Mouse (Mus musculus): ENCODE results near the gene Trpv1.

Gene Trpv1

DNA sequence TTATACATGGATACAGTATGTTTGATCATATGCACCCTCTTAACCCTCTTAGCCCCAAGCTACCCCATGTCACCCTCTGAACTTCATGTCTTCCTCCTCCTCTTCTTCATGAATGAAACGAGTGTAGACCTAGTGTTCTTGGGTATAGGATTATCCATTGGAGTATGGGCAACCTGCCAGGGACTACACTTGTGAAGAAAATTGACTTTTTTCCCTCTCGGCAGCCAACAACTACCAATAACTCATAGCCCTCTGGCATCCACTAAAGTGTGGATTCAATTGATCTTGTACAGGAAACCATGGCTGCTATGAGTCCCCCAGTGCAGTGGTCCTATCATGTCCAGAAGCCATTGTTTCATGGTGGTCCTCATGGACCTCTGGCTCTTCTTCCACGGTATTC lies 2.6 kb downstream of the Trpv1 start:
- no peak for DNase-seq

DNA sequence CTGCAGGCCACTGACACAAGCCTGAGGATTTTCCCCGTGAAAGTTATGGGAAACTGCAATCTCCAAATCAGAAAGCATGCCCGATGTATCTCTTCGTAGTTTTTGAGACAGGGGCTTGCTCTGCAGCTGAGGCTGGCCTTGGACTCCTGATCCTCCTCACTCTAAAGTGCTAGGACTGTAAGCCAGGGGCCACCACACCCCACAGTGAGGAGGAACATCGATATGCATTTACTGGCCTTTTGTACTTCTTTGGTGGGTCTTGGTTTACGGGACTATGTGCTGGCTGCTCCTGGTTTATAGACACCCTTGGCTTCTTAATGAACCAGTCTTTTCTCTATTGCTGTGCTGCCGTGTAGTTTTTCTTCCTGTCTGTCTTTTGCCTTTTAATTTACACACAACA lies 8.1 kb downstream of the Trpv1 start:
- DNase-seq, result no peak

DNA sequence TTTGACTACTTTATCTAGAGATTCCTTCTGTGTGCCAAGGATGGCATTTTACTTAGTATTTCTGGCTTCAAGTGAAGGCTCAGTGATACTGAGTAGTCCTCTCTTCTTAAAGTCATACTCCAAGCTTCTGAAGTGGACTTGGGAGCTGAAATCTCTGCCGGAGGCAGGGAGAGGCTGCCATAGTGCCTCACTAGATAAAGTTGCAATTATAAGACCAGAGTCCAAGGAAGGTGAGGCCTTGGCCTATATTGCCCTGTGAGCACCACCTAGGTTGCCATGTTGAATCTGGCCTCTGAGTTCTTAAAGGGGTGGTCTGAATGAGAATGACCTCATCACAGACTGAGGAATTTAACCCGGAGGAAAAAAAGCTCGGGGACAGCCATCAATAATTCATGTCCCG lies 8.7 kb downstream of the Trpv1 start:
- no peak for DNase-seq

DNA sequence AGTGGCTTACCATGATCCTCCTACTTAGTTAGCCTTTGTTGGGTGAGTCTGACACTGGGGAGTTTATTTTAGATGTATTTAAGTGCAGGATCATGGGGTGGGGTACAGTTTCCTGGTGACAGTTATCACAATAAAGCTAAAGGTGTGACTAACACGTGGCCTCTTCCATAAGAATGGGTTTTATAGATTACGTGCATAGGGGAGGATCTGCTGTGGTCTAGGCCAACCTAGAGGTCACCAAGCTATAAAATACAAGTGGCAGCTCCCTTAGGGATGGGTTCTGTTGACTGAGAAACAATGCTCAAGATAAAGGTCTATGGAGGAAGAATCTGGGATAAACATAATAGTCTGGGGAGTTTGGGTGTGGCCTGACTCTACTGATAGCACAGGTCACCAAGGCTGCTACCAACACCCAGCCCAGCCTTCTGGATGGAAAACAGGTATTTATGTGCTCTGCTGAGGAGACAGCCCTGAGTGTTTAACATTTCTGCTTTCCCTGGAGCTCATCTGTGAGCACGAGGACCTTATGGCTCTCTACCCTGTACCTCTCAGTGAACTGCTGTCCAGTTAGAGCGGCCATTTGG lies 23.4 kb downstream of the Trpv1 start:
- DNase-seq, result no peak

DNA sequence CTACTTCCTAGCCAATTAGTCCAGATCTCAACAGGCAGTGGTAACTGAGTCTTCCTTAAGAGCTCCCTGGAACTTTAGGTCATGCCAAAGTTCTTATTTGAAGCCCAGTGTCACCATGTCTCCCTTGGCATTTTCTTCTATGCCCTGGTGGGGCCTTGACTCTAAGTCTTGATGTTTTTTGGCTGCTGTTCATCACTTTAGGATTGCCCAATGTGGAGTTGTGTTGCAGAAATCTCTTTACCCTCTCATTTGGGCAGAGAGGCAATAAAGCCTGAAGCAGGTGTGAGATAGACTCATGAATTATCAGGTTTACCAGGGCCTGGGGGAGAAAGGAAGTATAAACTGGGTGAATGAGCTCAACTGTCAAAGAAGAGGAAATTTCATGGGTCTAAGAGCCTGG lies 24.6 kb downstream of the Trpv1 start:
- DNase-seq, result no peak

DNA sequence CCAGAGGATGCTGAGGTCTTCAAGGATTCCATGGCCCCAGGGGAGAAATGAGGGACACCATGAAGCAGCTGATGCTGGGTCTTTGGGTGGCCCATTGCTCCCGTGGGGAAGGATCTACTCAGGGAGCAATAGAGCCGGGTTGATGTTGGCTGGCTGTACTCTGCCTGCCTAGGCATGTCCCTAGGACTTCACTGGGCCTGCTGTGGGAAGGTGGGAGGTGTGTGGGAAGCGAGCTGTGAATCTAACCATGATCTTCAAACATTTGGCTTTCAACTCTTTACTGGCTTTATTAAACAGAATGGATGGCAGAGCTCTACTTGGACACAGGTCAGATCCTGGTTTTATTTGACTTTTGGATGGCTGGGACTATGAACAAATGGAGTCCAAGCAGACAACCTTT lies 26.4 kb downstream of the Trpv1 start:
- DNase-seq, result no peak

DNA sequence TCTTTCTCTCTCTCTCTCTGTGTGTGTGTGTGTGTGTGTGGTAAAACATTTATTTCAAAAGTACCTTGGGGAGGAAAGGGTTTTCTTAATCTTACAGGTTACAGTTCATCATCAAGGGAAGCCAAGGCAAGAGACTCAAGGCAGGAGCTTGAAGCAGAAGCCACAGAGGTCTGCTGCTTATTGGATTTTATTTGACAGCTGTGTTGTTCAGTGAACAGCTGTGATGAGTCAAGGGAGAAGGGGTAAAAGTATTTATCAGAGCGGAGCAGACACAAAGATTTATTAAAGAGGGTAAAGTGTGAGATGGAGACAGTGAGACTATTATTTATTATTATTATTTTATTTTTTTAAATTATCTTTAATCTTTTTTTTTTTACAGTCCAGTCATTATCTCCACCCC lies 27.3 kb downstream of the Trpv1 start:
- DNase-seq, result no peak

DNA sequence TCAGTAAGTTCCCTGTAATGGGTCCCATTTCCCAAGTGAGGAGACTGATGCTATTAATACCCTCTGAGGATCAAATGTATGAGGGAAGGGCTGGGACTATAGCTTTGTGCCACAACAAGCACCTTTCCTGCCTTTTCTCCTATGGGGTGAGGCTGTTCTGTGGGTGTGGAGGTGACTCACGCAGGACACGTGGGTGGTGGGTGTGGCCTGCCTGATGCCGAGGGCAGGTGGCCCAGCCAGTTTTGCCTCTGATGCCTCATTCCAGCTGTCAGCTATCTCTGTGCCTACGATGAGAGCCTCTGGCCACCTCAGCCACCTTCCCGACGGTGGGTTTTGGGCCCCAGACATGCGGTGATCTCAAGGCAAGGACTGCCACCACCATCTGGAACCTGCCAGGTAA lies 33.2 kb downstream of the Trpv1 start, which contains the start of gene Trpv3:
TSS of gene Trpv3 (plus strand) at position 122 of the 400 bp plus-strand sequence.
- no peak for DNase-seq

DNA sequence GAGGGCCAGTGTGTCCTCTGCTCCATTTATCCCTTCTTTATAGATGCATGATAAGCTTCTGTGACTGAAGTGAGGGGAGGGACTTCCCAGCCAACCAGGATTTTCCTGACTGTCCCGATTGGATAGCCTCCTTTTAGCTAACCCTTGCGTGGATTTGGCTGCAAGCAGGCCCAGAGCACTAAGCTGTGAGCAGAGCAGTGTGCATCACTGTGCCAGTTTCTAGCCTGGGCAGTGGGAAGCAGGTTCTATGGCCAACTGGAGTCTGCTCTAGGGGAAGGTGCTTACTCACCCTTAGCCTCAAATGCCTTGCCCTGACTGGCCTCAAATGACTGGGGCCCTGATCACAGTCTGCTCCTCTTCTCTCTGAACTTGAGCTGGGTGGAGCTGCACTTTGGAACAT lies 40.7 kb downstream of the Trpv1 start:
- DNase-seq, result no peak

DNA sequence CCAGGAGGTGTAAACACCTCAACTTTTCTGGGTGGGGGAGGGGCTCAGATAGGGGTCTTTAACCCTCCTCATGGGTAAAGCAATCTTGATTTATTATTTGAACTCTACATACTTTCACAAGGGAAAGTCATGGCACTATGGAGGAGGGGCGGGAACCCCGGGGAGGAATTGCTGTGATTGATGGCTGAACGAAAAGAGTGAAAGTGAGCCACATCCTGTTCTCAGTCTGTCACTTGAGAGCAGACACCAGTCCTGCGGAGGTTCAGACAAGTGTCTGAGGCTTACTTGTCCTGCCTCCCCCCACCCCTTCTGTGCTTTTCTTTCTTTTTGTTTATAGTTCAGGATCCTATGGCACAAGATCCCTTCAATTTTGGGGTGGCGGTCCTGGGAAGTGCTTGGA lies 46.6 kb downstream of the Trpv1 start:
- no peak for DNase-seq

DNA sequence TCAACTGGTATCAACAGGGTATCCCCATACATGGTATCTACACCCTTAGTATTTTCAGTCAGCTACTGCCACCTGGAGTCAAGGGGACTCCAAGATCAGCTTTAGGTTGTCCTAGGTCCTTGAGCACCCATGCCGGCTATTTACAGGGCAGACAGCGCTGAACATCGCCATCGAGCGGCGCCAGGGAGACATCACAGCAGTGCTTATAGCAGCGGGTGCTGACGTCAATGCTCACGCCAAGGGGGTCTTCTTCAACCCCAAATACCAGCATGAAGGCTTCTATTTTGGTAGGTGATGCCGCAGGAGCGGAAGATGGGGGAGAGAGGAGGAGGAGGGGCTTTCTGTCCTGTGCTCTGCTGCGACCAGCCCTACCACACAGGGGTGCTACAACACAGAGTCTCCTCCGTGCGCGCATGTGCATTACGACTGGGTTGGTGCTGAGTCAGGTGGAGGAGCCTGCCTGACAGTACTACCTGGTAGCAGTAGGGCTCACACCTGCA lies 47.5 kb downstream of the Trpv1 start:
- DNase-seq, result peak; percentile 29

DNA sequence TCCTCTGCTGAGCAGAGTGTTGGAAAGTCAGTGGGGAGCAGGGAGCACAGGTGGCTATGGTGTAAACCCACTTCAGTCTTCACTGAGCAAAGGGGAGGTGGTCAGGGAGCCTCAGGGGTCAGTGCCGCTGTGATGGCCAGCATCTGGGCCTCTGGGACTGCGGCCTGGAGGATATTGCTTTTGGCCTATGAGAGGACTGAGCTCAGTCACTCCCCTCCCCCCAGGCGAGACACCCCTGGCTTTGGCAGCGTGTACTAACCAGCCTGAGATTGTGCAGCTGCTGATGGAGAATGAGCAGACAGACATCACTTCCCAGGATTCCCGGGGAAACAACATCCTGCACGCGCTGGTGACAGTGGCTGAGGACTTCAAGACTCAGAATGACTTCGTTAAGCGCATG lies 49.3 kb downstream of the Trpv1 start:
- DNase-seq, result no peak

DNA sequence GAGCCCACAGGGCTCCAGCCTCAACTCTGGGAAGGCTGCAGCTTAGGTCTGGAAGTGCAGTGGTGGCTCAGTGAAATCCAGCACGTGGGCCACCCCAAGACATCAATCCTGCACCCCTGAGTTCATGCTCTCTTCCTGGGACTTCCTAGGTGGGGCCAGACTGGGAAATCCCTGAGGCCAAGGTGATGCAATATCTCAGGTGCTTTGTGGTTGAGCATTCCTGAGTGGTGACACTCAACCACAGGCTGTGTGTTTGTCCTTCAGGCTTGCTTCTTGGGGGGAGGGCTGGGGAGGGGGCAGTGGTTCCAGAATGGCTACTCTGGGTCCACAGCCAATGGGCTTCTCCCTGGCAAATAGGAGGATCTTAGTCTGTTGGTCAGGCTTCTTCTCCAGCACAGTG lies 49.8 kb downstream of the Trpv1 start:
- DNase-seq, result no peak

DNA sequence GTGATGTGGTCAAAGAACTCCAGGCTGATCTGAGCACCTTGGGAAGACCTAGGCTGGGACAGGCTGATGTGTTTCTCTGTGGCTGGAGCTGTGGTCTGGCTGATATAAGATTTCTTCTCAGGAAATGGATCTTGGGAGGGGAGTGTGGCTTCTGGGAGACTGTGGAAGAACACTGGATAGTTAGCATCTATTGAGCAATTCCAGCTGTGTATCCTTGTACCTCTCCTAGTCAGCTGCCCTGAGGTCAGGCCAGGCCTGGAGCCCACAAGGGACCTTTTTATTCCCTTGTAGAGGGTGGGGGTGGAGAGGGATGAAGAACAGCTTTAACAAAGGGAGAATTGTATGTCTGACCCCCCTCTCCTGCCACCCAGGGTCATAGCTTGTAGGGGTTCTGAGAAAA lies 50.3 kb downstream of the Trpv1 start:
- DNase-seq, result no peak

DNA sequence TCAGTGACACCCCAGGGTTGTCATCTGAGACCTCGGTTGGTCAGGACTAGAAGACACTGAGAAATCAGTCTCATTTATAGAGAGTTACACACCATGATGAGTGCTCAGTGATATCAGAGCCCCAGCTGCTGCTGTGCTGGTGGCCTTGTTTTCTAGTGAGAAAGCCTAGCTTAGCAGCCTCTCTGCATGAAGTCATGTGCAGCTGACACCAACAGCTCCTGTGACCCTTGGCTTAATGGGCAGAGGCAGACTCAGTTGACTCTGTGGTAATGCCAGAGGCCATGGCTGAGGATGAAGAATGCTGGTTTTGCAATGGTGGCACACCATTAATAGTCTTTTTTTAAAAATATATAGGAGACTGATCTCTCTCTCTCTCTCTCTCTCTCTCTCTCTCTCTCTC lies 55.5 kb downstream of the Trpv1 start:
- DNase-seq, result no peak

DNA sequence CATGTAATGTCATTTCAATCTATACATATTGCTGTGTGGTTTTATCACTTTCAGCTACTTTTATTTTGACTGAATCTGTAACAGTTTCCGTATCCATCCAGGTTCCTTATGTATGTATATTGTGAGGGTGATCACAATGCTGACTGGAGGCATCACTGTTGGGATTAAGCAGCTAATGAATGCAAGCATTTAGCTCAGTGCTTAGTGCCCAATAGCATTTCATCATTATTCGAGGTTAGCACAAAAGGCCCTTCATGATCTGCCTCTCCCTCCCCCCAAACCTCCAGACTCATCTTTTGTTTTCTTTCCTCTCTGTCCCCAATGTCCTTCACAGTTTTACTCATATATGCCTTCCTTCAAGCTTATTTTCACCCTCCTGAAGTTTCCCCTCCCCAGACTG lies 69.0 kb downstream of the Trpv1 start:
- no peak for DNase-seq
